Mouse (Mus musculus) midbrain, embryonic 12.5 days (tissue): ENCODE measurements around the gene Fstl1. TPM values are rescaled to one million over a fixed set of nuclear protein-coding genes. Genes with fewer than 3 reads are reported as not detected.

Experiments used
- ATAC-seq: fragments of 200-750 bp; cut with Nextera tagmentation; 2 replicates; pipeline ENCODE4 v1.8.0; 2017; ENCODE audit warnings: low read depth, moderate TSS enrichment, moderate library complexity; ENCODE audit not compliant: low FRiP score
- H3K27ac ChIP-seq: fragments of 300-500 bp; sonication (generic); replicated peaks from 2 replicates; pipeline ENCODE4 v1.5.1; 2016; ENCODE audit warnings: mild to moderate bottlenecking
- H3K27me3 ChIP-seq: fragments of 300-500 bp; sonication (generic); 2 replicates; pipeline ENCODE4 v1.6.1; 2016; ENCODE audit warnings: mild to moderate bottlenecking
- H3K36me3 ChIP-seq: fragments of 300-500 bp; sonication (generic); 2 replicates; pipeline ENCODE4 v1.6.1; 2016
- H3K4me1 ChIP-seq: fragments of 300-500 bp; sonication (generic); 2 replicates; pipeline ENCODE4 v1.6.1; 2016
- H3K4me2 ChIP-seq: fragments of 300-500 bp; sonication (generic); replicated peaks from 2 replicates; pipeline ENCODE4 v1.6.1; 2016; ENCODE audit warnings: mild to moderate bottlenecking, moderate library complexity
- H3K4me3 ChIP-seq: fragments of 300-500 bp; sonication (generic); 2 replicates; pipeline ENCODE4 v1.5.1; 2016; ENCODE audit warnings: mild to moderate bottlenecking
- H3K9ac ChIP-seq: fragments of 300-500 bp; sonication (generic); replicated peaks from 2 replicates; pipeline ENCODE4 v1.6.1; 2016; ENCODE audit warnings: mild to moderate bottlenecking, moderate library complexity
- H3K9me3 ChIP-seq: fragments of 300-500 bp; sonication (generic); 2 replicates; pipeline ENCODE4 v1.6.1; 2016; ENCODE audit warnings: mild to moderate bottlenecking
- WGBS: fragments of 180-500 bp; shearing (Covaris S2); methylation state at CpG from one replicate; pipeline ENCODE4 v1.1.7; 2016; 5-methylcytosine and 5-hydroxymethylcytosine counted together
- polyA plus RNA-seq: library from polyadenylated mRNA; unstranded; fragments of >200 nt; fragmentation: Nextera tagmentation; extraction: Ambion mirVana; gene quantifications from 2 replicates; pipeline ENCODE4 v1.2.1, GENCODE M21; 2016

Fstl1 gene
- polyA plus RNA-seq, 1 experiment from 2014 or later: 215 TPM

DNA sequence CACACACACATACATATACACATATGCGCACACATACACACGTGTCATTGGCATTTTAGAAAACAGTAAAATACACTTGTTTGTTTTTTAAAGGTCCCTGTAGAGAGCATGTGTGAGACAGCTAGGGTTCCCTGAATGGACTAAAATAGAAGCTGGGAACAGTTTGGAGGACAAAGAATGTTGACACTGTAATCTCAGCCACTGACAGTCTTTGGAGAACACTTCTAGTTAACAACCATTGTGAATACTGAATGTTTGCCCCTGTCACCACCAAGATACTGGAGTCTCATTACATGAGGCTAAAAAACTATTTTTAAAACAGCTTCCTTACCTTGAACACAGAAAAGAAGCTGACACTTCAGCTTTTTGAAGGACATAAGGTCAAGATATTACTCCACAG is 19.4 kb upstream of the Fstl1 start:
- Histone ChIP-seq H3K9ac (no peak overlapping the region), H3K27ac (no peak overlapping the region), H3K4me2 (no peak overlapping the region), H3K4me3 (no peak overlapping the region), H3K27me3 (peaks cover 4% of the 10 kb centered on the region; the same call in 1 of the 2 replicates), H3K9me3 (no peaks in the 10 kb centered on the region), H3K36me3 (no peaks in the 10 kb centered on the region), H3K4me1 (0 out of 2 replicates have a peak, but pooled peaks cover 5% of the 10 kb centered on the region)
- 92% methylated on average over 2 of the region's 2 CpGs for WGBS
- ATAC-seq: no peak

DNA sequence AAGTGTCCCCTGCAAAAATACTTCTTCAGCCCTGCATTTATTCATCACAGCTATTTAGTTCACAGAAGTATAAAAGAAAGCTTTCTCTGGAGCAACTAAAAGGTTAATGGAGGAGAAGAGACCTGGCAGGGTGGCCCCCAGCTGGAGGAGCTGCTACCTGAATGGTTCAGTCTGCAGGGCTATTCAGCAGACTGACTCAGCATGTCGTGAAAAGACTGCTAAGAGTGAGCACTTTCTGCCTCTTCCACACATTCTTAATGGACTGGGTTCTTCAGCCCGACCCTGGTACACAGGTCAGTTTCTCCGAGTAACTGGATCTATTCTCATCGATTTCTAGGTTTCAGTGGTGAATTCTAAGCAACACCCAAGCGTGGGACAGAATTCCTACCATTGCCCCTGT is 12.9 kb upstream of the Fstl1 start:
- H3K4me2 ChIP-seq: no peak overlapping the region

DNA sequence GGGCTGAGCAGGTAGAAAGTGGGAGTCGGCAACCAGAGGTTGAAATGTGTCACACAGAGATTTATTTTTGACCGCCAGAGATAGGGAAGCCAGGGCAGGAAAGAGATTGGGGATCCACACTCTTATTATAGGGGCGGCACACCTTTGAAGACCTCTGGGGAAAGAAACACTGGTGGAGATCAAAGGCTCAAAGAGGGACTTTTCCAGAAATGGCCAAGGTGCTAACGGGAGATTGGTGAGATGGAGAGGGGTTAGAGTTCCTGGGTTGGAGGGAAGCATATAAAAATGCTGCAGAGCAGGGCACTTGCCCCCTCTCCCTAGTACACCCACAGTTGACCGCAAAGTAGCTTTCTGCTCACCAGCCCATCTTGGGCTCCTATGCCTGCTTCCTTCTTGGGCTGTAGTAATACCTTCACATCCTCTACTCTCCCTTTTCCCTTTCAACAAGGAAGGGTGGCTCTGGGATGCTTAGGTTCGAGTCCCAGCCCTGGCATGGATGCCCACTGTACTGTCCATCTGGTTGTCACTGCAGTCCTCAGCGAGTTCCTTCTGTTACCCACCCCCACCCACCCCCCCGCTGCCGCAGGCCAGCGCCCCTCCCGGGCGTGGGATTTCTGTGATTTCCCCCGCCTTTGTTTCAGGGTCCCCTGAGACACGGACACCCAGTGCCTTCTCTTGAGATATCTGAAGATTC is 360 bp upstream of the Fstl1 start:
- no peaks in the 10 kb centered on the region for H3K9me3 ChIP-seq
- no peaks in the 10 kb centered on the region for H3K36me3 ChIP-seq
- H3K4me1 ChIP-seq: peaks cover 25% of the 10 kb centered on the region
- WGBS: 34% methylated on average over 14 of the region's 14 CpGs
- H3K27me3 ChIP-seq: peaks cover 9% of the 10 kb centered on the region
- peak overlapping the region; percentile 64 for H3K4me2 ChIP-seq
- no peak overlapping the region for H3K27ac ChIP-seq
- H3K9ac ChIP-seq: peak overlapping the region; percentile 75
- peak overlapping the region; percentile 66 for H3K4me3 ChIP-seq
- ATAC-seq: peak; percentile 45; the same call in 1 of the 2 replicates

More for the DNA sequence above, 12.9 kb upstream of the Fstl1 start:
- no peak for ATAC-seq
- 43% methylated on average over 5 of the region's 5 CpGs for WGBS
- Histone ChIP-seq H3K36me3 (no peaks in the 10 kb centered on the region), H3K27me3 (peaks cover 4% of the 10 kb centered on the region; the same call in 1 of the 2 replicates), H3K9me3 (no peaks in the 10 kb centered on the region), H3K9ac (no peak overlapping the region), H3K4me1 (0 out of 2 replicates have a peak, but pooled peaks cover 12% of the 10 kb centered on the region), H3K27ac (no peak overlapping the region), H3K4me3 (no peak overlapping the region)

DNA sequence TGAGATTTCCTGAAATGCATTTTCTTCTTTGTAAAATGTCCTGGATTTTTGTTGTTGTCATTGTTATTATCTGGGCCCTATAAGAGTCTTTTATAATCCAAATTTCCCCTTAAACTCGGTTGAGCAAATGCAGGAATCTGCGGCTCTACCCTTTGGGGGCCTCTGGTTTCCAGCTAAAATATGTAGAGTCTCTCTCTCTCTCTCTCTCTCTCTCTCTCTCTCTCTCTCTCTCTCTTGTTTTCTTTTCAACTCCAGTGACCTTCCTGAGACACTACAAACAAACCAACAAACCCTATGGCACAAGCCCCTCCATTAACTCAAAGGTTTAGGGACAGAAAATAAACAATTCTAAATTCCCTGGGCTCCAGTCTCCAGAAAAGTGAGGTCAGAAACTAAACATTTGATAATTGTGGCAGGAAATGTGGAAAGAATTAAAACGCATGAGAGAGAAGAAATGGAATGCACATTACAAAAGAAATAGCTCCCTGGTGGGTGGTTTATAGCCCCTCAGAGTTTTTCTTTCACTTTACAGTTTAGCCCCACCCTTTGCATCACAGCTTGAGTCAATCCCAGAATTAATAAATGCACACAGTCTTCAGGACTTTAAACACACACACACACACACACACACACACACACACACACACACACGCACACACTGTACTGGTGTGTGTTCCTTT is 1.3 kb downstream of the Fstl1 start:
- WGBS: 14% methylated on average over 4 of the region's 4 CpGs
- ATAC-seq: no peak
- H3K9ac ChIP-seq: no peak overlapping the region
- H3K27me3 ChIP-seq: peaks cover 9% of the 10 kb centered on the region
- no peak overlapping the region for H3K27ac ChIP-seq
- H3K4me3 ChIP-seq: peak overlapping the region; percentile 66
- peaks cover 26% of the 10 kb centered on the region for H3K4me1 ChIP-seq
- peak overlapping the region; percentile 64 for H3K4me2 ChIP-seq
- H3K9me3 ChIP-seq: no peaks in the 10 kb centered on the region
- no peaks in the 10 kb centered on the region for H3K36me3 ChIP-seq

DNA sequence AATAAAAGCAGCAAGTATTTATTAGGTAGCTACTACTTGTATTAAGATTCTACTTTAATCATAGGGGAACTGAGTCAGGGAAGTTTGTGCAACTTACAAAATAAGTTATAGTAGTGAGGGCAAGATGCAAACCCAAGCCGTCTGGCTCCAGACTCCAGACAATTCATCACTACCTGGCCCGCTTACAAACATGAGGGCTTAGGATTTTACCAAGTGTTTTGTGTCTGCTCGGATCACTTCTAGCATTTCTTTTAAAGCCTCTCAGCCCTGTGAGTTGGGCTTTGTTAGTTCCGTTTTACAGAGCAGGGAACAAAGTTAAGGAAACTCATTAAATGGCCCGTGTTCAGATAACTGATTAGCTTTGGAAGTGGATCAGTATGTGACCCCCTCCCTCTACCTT is 1.9 kb downstream of the Fstl1 start:
- H3K36me3 ChIP-seq: no peaks in the 10 kb centered on the region
- H3K9ac ChIP-seq: no peak overlapping the region
- WGBS: 34% methylated on average over 5 of the region's 5 CpGs
- H3K27ac ChIP-seq: no peak overlapping the region
- no peak for ATAC-seq
- H3K4me2 ChIP-seq: peak overlapping the region; percentile 64
- H3K4me1 ChIP-seq: peaks cover 26% of the 10 kb centered on the region
- H3K9me3 ChIP-seq: no peaks in the 10 kb centered on the region
- peaks cover 9% of the 10 kb centered on the region for H3K27me3 ChIP-seq
- H3K4me3 ChIP-seq: peak overlapping the region; percentile 66; the same call in 1 of the 2 replicates

DNA sequence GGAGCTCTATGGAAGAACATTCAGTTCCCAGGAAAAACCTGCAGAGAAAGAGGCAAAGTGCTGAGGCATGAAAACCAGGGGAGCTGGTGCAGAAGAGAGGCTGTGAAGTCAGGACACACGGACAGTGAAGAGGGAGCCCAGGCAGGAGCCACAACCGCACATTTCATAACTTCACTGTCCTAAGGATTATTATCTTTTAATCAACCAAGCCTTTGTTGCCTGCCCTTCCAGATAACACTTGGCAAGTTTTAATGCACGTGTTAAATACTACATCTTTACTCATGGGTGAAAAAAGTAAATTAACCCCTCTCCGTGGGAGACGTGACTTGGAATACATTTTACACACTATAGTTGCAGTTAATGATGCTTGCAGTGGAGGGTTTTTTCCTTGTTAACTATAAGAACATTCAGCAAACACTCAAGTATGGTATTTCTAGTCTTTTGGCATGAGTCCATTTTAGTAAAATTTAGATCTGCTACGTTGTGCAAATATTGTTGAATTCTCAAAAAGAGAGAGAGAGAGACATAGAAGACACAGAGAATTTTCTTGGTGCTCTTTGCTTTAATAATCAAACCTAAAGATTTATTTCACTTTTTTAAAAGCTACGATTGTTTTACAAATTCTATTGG is 3.1 kb downstream of the Fstl1 start:
- WGBS: 76% methylated on average over 7 of the region's 7 CpGs
- Histone ChIP-seq H3K36me3 (no peaks in the 10 kb centered on the region; the same call in 1 of the 2 replicates), H3K27me3 (peaks cover 9% of the 10 kb centered on the region), H3K9ac (no peak overlapping the region), H3K4me3 (no peak overlapping the region), H3K4me2 (no peak overlapping the region), H3K27ac (no peak overlapping the region), H3K4me1 (peaks cover 26% of the 10 kb centered on the region), H3K9me3 (no peaks in the 10 kb centered on the region)
- no peak for ATAC-seq

DNA sequence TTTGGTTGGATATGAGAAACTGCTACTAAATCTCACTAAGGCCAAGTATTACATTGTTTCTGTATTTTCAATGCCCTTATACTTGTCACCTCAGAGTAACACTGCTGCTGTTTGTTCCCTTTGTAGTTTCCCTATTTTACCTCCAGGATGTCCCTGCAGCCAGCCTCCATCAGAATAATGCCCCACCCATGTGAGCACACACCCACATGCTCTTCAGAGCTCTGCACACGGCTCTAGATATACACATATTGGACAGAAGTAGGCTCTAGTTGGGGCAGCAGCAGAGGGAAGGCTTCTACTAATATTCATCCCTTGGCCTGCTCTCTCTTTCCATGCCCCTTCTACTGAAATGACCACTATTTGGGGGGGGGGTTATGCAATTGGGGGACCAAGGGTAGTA is 3.7 kb downstream of the Fstl1 start:
- no peak overlapping the region for H3K4me2 ChIP-seq
- H3K9ac ChIP-seq: no peak overlapping the region
- ATAC-seq: no peak
- H3K4me1 ChIP-seq: peaks cover 26% of the 10 kb centered on the region
- H3K36me3 ChIP-seq: no peaks in the 10 kb centered on the region; the same call in 1 of the 2 replicates
- peaks cover 9% of the 10 kb centered on the region for H3K27me3 ChIP-seq
- WGBS: 70% methylated on average over 1 of the region's 1 CpGs
- H3K4me3 ChIP-seq: no peak overlapping the region
- no peak overlapping the region for H3K27ac ChIP-seq
- no peaks in the 10 kb centered on the region for H3K9me3 ChIP-seq

DNA sequence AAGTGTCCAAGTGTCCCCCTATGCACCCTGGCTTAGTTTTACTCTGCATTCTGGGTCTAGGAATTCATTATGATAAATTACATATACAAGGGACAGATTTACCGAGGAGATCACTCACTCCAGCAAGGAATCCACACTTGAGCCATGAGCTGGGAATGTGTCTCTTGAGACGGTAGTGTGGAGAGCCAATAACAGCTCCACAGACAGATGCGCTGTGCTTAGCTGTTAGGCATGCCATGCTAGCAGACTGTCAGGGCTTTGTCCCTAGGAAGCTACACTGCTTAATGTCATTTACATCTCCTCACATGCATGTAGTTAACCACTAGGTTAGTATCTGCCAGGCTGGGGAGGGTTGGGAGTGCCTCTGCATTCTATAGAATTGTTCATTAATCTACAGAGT is 4.2 kb downstream of the Fstl1 start:
- Histone ChIP-seq H3K9ac (no peak overlapping the region), H3K4me1 (peaks cover 28% of the 10 kb centered on the region), H3K27ac (peak overlapping the region; percentile 39; the same call in 1 of the 2 replicates), H3K4me2 (no peak overlapping the region), H3K4me3 (no peak overlapping the region), H3K9me3 (no peaks in the 10 kb centered on the region), H3K36me3 (no peaks in the 10 kb centered on the region; the same call in 1 of the 2 replicates), H3K27me3 (peaks cover 8% of the 10 kb centered on the region)
- 71% methylated on average over 3 of the region's 3 CpGs for WGBS
- ATAC-seq: no peak

DNA sequence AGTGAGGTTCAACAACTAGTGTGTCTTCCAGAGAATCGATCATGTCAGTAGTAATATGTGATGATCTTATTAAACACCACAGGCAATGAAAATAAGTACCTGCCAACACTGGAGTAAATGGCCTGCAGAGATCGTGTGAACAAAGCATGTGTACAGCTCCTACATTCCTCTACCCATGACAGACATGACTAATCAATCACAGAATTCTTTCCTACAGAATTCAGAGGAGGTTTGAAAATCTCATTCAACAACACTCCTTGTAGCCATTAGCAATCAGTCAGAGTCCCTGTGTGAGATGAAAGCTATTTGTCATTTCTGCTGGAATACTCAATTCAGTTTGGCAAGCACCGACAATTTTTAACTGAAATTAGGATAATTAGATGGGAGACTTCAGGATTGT is 7.9 kb downstream of the Fstl1 start:
- H3K4me1 ChIP-seq: peaks cover 50% of the 10 kb centered on the region
- H3K4me3 ChIP-seq: no peak overlapping the region
- ATAC-seq: no peak
- H3K9ac ChIP-seq: no peak overlapping the region
- no peak overlapping the region for H3K27ac ChIP-seq
- no peak overlapping the region for H3K4me2 ChIP-seq
- peaks cover 15% of the 10 kb centered on the region; the same call in 1 of the 2 replicates for H3K27me3 ChIP-seq
- no peaks in the 10 kb centered on the region for H3K9me3 ChIP-seq
- WGBS: 82% methylated on average over 3 of the region's 3 CpGs
- no peaks in the 10 kb centered on the region; the same call in 1 of the 2 replicates for H3K36me3 ChIP-seq

DNA sequence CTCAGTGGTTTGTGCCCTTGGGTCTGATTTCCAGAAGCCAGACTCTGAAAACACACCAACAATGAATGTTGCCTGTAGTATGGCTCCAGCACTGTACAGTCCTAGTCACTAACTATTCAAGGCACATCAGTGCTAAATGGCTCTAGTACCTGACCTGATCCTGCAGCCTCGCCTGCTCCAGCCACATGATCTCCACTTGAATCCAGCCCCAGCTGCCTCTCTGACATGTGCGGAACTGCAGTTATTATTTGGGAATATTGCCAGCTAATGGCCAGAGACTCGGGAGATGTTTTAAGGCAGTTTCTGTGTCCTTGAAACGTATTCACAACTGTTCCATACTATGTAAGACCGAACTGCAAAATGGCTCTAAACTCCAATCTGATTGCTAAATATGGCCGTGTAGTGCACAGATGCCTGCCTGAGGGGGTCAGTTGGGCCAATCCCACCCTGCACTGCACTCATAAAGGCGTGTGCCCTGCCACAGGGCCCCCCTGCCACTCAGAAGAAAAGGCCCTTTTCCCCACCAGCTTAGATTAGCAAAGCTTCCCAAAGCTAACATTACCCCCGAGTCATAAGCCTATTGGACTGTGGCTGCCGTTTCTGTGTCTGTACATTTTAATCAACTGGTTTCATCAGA is 11.0 kb downstream of the Fstl1 start:
- H3K36me3 ChIP-seq: no peaks in the 10 kb centered on the region; the same call in 1 of the 2 replicates
- H3K9ac ChIP-seq: no peak overlapping the region; the same call in 1 of the 2 replicates
- peaks cover 43% of the 10 kb centered on the region for H3K4me1 ChIP-seq
- ATAC-seq: peak; percentile 69
- H3K4me3 ChIP-seq: no peak overlapping the region
- peaks cover 24% of the 10 kb centered on the region; the same call in 1 of the 2 replicates for H3K27me3 ChIP-seq
- no peaks in the 10 kb centered on the region for H3K9me3 ChIP-seq
- WGBS: 33% methylated on average over 9 of the region's 9 CpGs
- peak overlapping the region; percentile 35 for H3K4me2 ChIP-seq
- peak overlapping the region; percentile 81 for H3K27ac ChIP-seq

DNA sequence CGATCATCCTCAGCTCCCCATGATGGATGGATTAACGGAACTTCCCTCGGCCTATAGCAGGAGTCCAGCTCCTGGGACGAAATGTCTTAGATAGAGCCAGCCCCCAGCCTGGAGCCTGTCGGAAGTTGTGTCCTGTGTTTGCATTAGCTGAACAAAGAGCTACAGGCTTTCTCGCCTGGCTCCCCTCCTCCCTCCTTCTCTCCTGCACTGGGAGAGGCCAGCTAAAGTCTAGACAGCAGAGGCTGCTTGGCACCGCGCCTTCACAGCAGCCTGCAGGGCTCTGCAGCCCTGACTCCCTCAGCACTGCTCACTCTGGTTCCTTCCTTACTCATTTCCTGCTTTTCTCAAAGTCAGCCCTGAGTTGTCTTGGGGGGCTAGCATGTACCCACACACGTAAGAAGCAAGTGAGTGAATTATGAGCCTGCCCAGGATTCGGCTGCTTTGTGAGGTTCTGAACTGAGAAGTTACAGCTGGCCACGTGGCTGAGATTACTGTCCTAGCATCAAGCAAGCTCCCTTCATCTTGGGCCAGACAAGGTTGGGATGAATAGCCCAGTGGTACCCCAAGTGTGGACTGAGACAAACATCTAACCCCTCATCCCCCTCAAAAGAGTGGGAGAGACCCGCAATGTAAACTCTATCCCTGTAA is 11.8 kb downstream of the Fstl1 start:
- Histone ChIP-seq H3K27ac (peak overlapping the region; percentile 81), H3K4me2 (peak overlapping the region; percentile 35), H3K4me3 (no peak overlapping the region), H3K9me3 (no peaks in the 10 kb centered on the region), H3K27me3 (peaks cover 24% of the 10 kb centered on the region; the same call in 1 of the 2 replicates), H3K9ac (peak overlapping the region; percentile 13; the same call in 1 of the 2 replicates), H3K36me3 (no peaks in the 10 kb centered on the region; the same call in 1 of the 2 replicates), H3K4me1 (peaks cover 43% of the 10 kb centered on the region)
- ATAC-seq: peak; percentile 88
- WGBS: 13% methylated on average over 12 of the region's 12 CpGs
